Mouse (Mus musculus): ENCODE measurements around the gene Spock2.
"Not testable (repeated sequence)": the region's sequence is repeated elsewhere in the genome, so short reads cannot be mapped to it uniquely, and the experiment has no call there.

Gene Spock2

GRCm38 (mm10) chr10:60108321-60109111 lies 2.5 kb downstream of the Spock2 start:
- no peak for DNase-seq (ENCODE audit: low spot score in 2 of 2)

DNA sequence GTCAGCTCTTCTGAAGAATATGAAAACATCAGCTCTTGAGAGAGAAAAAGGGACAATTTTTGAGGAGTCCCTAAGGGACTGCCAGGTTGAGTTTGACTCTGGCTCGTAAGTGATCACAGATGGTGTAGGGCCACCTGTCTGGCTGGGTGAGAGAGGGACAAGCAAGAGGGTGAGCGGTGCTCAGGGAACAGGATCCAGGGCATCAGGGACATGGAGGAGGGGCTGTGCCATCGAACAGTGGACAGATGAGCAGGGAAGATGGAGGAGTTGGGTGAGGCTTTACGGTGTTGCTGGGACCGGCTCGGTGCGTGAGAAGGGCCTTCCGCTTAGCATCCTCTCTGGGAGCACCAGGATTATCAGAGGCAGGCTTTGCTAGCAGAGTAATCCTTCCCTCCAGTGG lies 3.3 kb downstream of the Spock2 start:
- no peak for DNase-seq (ENCODE audit: low spot score in 2 of 2)

DNA sequence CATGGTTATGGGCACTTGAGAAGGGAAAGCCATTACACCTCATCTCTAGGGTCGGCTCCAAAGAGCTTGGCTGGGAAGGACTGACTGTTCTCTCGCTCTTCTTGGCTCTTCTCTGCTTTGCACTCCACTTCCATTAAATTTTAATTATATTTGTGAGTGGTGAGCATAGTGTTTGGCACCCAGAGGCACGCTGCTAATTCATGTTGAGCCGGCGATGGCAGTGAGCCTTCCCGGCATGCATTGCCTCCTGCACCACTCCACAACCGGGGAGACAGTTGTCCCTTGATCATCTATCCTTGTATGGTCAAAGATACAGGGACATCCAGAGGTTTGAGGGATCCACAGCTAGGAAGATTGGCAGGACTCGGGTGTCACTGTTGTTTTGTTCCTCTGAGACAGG lies 4.0 kb downstream of the Spock2 start:
- no peak for DNase-seq (ENCODE audit: low spot score in 2 of 2)

DNA sequence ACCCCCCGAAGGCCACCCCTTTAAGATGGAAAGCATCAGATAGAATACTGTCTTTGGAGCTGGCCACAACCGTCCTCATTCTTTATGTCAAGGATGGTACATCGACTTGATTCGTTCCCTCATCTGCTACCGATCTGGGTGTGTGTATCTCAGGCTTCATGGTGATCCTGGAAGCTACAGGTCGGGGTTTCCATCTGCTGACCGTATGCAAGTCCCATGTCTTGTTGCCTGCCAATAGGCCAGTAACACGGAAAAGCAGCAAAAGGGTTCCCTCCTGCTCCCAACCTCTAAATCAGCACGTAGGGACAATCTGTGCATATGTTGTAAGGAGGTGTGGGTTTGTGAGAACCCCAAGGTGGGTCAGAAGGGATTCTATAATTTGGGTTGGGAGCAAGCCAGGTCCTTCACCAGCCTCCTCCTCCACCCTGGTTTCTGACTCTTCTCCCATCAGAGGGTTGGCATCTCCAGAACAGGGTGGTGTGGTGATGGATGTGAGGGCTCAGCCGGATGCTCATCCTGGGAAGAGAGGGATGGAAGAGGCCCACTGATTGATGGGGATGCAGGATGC lies 5.0 kb downstream of the Spock2 start:
- DNase-seq (ENCODE audit: low spot score in 2 of 2) = no peak

DNA sequence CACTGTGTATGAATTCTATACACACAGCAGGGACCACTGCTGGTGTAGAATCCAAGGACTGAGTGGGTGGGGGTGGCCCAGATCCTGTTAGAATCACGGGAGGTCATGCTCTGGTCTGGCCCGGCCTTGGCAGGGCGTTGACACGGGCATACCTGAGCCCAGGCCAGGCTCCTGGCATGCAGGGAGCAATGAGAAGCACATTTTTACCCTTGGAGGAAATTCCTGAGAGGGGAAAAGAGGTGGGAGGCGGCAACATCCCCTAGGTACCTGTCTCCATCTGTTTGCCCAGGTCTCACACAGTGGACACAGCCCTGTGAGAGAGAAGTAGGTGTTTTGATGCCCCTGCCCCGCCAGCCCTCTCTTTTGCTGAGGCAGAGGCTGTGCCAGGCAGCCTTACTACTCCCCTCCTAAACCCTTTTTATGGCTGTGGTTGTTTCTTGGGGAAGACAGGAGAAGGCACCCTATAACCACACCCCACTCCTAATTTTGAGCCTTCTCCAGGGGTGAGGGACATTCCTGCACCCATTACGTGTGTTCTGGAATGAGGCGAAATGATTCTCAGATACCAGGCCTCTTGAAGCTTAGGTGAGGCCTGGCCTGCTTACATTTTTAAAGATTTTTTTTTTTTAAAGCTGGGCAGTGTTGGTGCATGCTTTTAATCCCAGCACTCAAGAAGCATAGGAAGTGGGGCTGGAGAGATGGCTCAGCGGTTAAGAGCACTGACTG lies 8.1 kb downstream of the Spock2 start:
- no peak for DNase-seq (ENCODE audit: low spot score in 2 of 2)

GRCm38 (mm10) chr10:60115345-60116185 lies 9.5 kb downstream of the Spock2 start:
- DNase-seq (ENCODE audit: low spot score in 2 of 2) = peak; percentile 74 to 84

- DNase-seq (ENCODE audit: low spot score in 2 of 2) = no peak
These were observed 11.0 kb downstream of the Spock2 start for GRCm38 (mm10) chr10:60116997-60117396.

GRCm38 (mm10) chr10:60118464-60118863 lies 12.4 kb downstream of the Spock2 start:
- DNase-seq (ENCODE audit: low spot score in 2 of 2) = no peak

- DNase-seq (ENCODE audit: low spot score in 2 of 2) = peak in 1 of 2 experiments; percentile 71
These were observed 14.6 kb downstream of the Spock2 start for GRCm38 (mm10) chr10:60120630-60121029.

GRCm38 (mm10) chr10:60124078-60124477 lies 18.1 kb downstream of the Spock2 start:
- DNase-seq (ENCODE audit: low spot score in 2 of 2) = no peak

GRCm38 (mm10) chr10:60125529-60126327 lies 19.7 kb downstream of the Spock2 start:
- no peak for DNase-seq (ENCODE audit: low spot score in 2 of 2)

GRCm38 (mm10) chr10:60128287-60128686 lies 22.3 kb downstream of the Spock2 start:
- no peak for DNase-seq (ENCODE audit: low spot score in 2 of 2)

DNA sequence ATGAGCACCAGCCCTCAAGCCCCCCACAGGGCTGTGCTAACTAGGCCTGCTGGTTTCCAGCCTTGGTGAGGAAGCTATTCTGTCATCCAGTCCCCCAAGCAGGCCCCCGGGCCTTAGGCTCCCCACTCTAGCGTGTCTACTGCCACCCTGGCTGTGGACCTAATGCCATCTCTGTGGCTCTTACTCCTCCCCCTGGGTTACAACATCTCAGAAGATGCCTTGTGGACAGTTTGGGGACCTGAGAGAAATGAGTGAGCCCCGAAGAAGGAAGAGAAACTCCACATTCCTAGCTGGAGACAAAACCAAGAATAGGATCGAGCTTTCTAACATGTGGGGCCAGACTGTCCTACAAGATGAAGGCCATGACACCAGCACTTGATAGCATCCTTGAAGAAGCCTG lies 24.5 kb downstream of the Spock2 start:
- DNase-seq (ENCODE audit: low spot score in 2 of 2) = no peak

GRCm38 (mm10) chr10:60133501-60133900 lies 27.5 kb downstream of the Spock2 start:
- no peak for DNase-seq (ENCODE audit: low spot score in 2 of 2)

DNA sequence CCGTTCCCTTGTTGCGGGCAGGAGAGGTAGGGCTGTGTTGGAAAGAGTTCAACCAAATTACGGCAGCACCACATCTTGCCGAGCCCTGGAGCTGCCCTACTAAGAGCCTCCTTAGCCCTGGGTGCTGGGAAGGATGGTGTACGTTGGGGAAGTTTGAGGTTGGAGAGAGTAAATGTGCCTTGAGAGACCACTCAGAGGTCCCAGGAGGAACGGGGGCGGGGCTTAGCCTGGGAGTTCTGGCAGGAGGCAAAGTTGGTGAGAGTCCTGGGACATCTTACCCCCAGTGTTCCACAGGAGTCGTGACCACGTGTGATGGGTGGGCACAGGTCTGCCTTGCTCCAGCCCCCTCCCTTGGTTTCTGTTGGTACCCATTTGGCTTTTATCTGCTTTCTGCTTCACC lies 28.2 kb downstream of the Spock2 start:
- no peak for DNase-seq (ENCODE audit: low spot score in 2 of 2)

GRCm38 (mm10) chr10:60136010-60136409 lies 30.0 kb downstream of the Spock2 start:
- DNase-seq (ENCODE audit: low spot score in 2 of 2) = not testable (repeated sequence)

GRCm38 (mm10) chr10:60136935-60137334 lies 30.9 kb downstream of the Spock2 start:
- DNase-seq (ENCODE audit: low spot score in 2 of 2) = no peak

DNA sequence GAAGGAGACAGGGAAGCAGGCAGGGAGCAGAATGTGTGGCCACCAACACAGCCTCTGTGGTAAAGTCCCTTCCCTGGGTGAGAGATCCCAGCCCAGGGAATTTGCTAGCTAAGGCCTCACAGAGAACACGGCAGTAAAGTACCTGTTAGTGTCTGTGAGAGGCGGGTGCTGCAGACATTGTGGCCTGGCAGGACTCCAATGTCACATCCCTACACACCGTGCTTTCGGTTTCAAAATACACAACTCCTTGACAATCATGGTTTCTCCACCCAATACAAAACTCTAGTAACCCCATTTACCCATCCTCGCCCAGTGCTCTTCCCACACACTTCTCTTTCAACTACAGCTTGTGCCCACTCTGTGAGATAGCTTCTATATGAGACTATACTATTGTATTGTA lies 32.7 kb downstream of the Spock2 start:
- DNase-seq (ENCODE audit: low spot score in 2 of 2) = no peak

- no peak for DNase-seq (ENCODE audit: low spot score in 2 of 2)
These were observed 34.7 kb downstream of the Spock2 start for GRCm38 (mm10) chr10:60140751-60141150.

DNA sequence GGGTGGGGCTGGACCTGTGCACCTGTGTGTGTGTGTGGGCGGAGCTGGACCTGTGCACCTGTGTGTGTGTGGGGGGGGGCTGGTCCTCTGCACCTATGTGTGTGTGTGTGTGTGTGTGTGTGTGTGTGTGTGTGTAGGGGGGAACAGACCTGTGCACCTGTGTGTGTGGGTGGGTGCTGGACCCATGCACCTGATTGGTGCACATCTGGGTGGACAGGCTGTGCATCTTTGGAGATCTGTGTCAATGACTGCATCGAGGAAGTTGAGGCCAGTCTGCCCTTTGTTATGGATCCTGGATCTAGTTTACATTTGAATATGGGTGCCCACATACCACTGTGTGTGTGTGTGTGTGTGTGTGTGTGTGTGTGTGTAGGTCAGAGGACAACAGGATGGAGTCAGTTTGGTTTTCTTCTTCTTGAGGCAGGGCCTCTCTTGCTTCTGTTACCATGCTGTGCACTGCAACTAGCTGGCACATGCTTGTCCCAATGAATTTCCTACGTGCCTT lies 35.7 kb downstream of the Spock2 start:
- no peak for DNase-seq (ENCODE audit: low spot score in 2 of 2)

GRCm38 (mm10) chr10:60147510-60148047 lies 41.6 kb downstream of the Spock2 start:
- DNase-seq (ENCODE audit: low spot score in 2 of 2) = not testable (repeated sequence)
